Mouse (Mus musculus) myocyte (in vitro differentiated cells): ENCODE measurements at regions not wholly inside any gene's neighbourhood (a gene's known extent, or its start where the extent isn't known, plus 50 kb on each side); places are given as distances from the start of the nearest gene placed in this dataset.
"Not testable (repeated sequence)": the region's sequence is repeated elsewhere in the genome, so short reads cannot be mapped to it uniquely, and the experiment has no call there.

Experiments used
- H3K27me3 ChIP-seq: one replicate; pipeline ENCODE4 v1.6.1; 2011; ENCODE audit not compliant: control insufficient read depth, insufficient read depth, insufficient read length
- H3K36me3 ChIP-seq: one replicate; pipeline ENCODE4 v1.6.1; 2011; ENCODE audit not compliant: control insufficient read depth, insufficient read depth
- H3K4me2 ChIP-seq: one replicate; pipeline ENCODE4 v1.6.1; 2011; ENCODE audit warnings: low read depth, control low read depth
- H3K4me3 ChIP-seq: one replicate; pipeline ENCODE4 v1.5.1; 2011; ENCODE audit warnings: mild to moderate bottlenecking, control low read depth, moderate library complexity
- H3K79me2 ChIP-seq: one replicate; pipeline ENCODE4 v1.6.1; 2011; ENCODE audit not compliant: control insufficient read depth, insufficient read depth
- H3ac ChIP-seq: one replicate; pipeline ENCODE4 v1.6.1; 2011; ENCODE audit not compliant: control insufficient read depth, insufficient read length
- CEBPB ChIP-seq: IDR thresholded peaks from 2 replicates; pipeline ENCODE4 v1.6.1; 2011; ENCODE audit warnings: mild to moderate bottlenecking, moderate library complexity; ENCODE audit not compliant: poor library complexity, insufficient read depth, severe bottlenecking
- E2F4 ChIP-seq: IDR thresholded peaks from one replicate; pipeline ENCODE4 v1.6.1; 2011; ENCODE audit warnings: mild to moderate bottlenecking, control low read depth, moderate library complexity; ENCODE audit not compliant: insufficient read depth
- MAX ChIP-seq: IDR thresholded peaks from one replicate; pipeline ENCODE4 v1.6.1; 2011; ENCODE audit warnings: low read depth, mild to moderate bottlenecking, control low read depth
- MYOD1 ChIP-seq, 3 experiments: IDR thresholded peaks; one replicate each; pipeline ENCODE4 v1.6.1; 2011; ENCODE audit warnings: control low read depth in 2 of 3, low read depth in 2 of 3, mild to moderate bottlenecking in 2 of 3, moderate library complexity in 1 of 3; ENCODE audit not compliant: insufficient read length in 2 of 3, control insufficient read depth in 1 of 3
- MYOG ChIP-seq, 3 experiments: IDR thresholded peaks; one replicate each; pipeline ENCODE4 v1.6.1; 2011; ENCODE audit warnings: control low read depth in 2 of 3, low read depth in 2 of 3, mild to moderate bottlenecking in 2 of 3; ENCODE audit not compliant: insufficient read length in 2 of 3, control insufficient read depth in 1 of 3, insufficient read depth in 1 of 3
- POLR2A ChIP-seq: IDR thresholded peaks from one replicate; pipeline ENCODE4 v1.6.1; 2011; ENCODE audit warnings: low read depth, mild to moderate bottlenecking, control low read depth, moderate library complexity; ENCODE audit not compliant: insufficient read length
- POLR2AphosphoS2 ChIP-seq: IDR thresholded peaks from one replicate; pipeline ENCODE4 v1.6.1; 2011; ENCODE audit warnings: low read depth, control low read depth; ENCODE audit not compliant: insufficient read length
- REST ChIP-seq: IDR thresholded peaks from one replicate; pipeline ENCODE4 v1.6.1; 2011; ENCODE audit warnings: mild to moderate bottlenecking, control low read depth, moderate library complexity; ENCODE audit not compliant: insufficient read depth, insufficient read length
- SRF ChIP-seq: IDR thresholded peaks from one replicate; pipeline ENCODE4 v1.6.1; 2011; ENCODE audit warnings: low read depth; ENCODE audit not compliant: control insufficient read depth, insufficient read length
- TCF12 ChIP-seq: IDR thresholded peaks from one replicate; pipeline ENCODE4 v1.6.1; 2011; ENCODE audit warnings: mild to moderate bottlenecking, control low read depth; ENCODE audit not compliant: poor library complexity, insufficient read depth, severe bottlenecking
- TCF3 ChIP-seq: IDR thresholded peaks from one replicate; pipeline ENCODE4 v1.6.1; 2011; ENCODE audit warnings: low read depth, control low read depth; ENCODE audit not compliant: insufficient read length
- USF1 ChIP-seq: IDR thresholded peaks from one replicate; pipeline ENCODE4 v1.6.1; 2011; ENCODE audit warnings: low read depth, mild to moderate bottlenecking, control low read depth, moderate library complexity

- TF ChIP-seq REST = no peak
- Histone ChIP-seq H3K4me2 (no peak overlapping the region), H3K36me3 (no peaks in the 10 kb centered on the region), H3ac (no peak overlapping the region), H3K27me3 (no peaks in the 10 kb centered on the region), H3K79me2 (no peaks in the 10 kb centered on the region), H3K4me3 (no peak overlapping the region)
Observed at GRCm38 (mm10) chr13:5178996-5179395, 570.0 kb upstream of the Akr1e1 start.

- TF ChIP-seq TCF12 (no peak), REST (no peak), POLR2A (no peak), SRF (no peak), POLR2AphosphoS2 (no peak), USF1 (no peak), E2F4 (no peak), CEBPB (no peak)
- H3K79me2 ChIP-seq = no peaks in the 10 kb centered on the region
- H3K4me3 ChIP-seq = no peak overlapping the region
- H3K27me3 ChIP-seq = no peaks in the 10 kb centered on the region
- H3K4me2 ChIP-seq = no peak overlapping the region
- no peaks in the 10 kb centered on the region for H3K36me3 ChIP-seq
- H3ac ChIP-seq = no peak overlapping the region
Observed at GRCm38 (mm10) chr13:5179552-5179951, 570.6 kb upstream of the Akr1e1 start.

DNA sequence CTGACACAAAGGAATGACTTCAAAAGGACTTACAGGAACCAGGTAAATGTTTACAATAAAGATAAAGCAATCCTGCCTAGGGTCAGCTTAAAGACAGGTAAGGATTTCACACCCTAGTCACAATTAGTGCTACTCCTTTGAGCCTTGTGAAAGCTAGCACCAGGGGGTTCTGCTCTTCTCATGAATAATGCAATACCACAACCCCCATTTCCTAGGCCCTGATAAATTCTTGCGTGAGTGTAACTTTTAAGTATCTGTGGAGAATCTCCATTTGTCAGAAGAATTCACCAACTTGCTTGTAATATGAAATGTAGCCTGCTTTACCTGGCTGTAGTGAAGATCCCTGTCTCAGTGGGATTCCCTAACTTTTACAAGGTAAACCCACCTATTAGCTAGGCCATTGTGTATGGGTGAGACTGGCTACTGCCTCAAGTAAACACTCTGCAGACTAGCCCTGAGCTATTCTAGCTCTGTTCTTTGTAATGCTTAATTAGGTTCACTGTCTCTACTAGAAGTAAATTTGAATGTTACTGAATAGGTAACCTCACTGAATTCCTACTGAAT is 576.3 kb upstream of the Akr1e1 start:
- not testable (repeated sequence) for H3K36me3 ChIP-seq, H3ac ChIP-seq, H3K27me3 ChIP-seq, H3K79me2 ChIP-seq, H3K4me2 ChIP-seq, H3K4me3 ChIP-seq

DNA sequence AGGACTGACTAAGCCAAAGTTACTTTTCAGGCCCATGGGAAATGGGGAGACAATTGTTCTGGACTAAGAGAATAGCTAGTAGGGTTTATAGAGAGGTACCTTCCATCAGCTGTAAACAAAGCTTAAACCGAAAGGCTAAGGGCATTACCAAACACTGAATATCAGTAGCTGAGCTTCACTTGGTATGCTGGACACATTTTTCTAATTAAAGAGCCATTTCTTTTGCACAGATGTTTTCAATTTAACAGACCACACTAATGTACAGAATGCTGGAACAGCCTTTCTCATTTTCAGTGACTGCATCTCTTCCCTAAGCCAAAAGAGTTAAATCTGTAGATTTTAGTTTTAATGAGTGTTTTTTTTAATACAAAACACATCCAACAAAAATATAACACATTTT is 593.8 kb upstream of the Akr1e1 start:
- TF ChIP-seq MAX (no peak), CEBPB (no peak), REST (no peak), TCF12 (no peak), USF1 (no peak), TCF3 (no peak), POLR2AphosphoS2 (no peak), POLR2A (no peak), E2F4 (no peak), MYOD1 (IDR thresholded peaks at IDR 0.05; ENCODE audit: control insufficient read depth in 1 of 3, insufficient read length in 2 of 3, low read depth in 2 of 3) (no peak), SRF (no peak), MYOG (IDR thresholded peaks at IDR 0.05; ENCODE audit: control insufficient read depth in 1 of 3, insufficient read depth in 1 of 3, insufficient read length in 2 of 3, low read depth in 2 of 3) (no peak)
- H3K4me3 ChIP-seq = no peak overlapping the region
- no peaks in the 10 kb centered on the region for H3K27me3 ChIP-seq
- no peak overlapping the region for H3ac ChIP-seq
- no peak overlapping the region for H3K4me2 ChIP-seq
- no peaks in the 10 kb centered on the region for H3K79me2 ChIP-seq
- H3K36me3 ChIP-seq = no peaks in the 10 kb centered on the region

DNA sequence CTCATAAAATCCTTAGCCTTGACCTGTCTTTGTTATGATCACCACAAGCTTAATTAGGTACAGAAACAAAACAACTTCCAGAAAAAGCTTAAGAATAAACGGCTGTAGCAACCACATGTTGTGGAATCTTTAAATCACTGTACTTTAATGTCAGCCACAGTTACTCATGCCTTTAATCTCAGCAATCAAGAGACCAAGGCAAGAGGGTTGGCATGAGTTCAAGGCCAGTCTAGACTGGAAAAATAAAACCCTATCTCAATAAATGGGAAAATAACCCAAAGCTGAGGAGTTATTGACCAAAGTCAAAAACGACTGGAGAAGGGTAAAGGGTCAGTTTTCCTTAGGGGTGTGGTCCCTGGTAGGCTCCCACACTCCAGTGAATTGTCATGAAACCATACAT is 595.2 kb upstream of the Akr1e1 start:
- no peak overlapping the region for H3ac ChIP-seq
- no peak overlapping the region for H3K4me2 ChIP-seq
- no peaks in the 10 kb centered on the region for H3K27me3 ChIP-seq
- TF ChIP-seq CEBPB (no peak), TCF12 (no peak), MAX (no peak), USF1 (no peak), MYOD1 (IDR thresholded peaks at IDR 0.05; ENCODE audit: control insufficient read depth in 1 of 3, insufficient read length in 2 of 3, low read depth in 2 of 3) (no peak), SRF (no peak), POLR2A (no peak), REST (no peak), TCF3 (no peak), MYOG (IDR thresholded peaks at IDR 0.05; ENCODE audit: control insufficient read depth in 1 of 3, insufficient read depth in 1 of 3, insufficient read length in 2 of 3, low read depth in 2 of 3) (no peak), E2F4 (no peak)
- no peaks in the 10 kb centered on the region for H3K79me2 ChIP-seq
- no peaks in the 10 kb centered on the region for H3K36me3 ChIP-seq
- no peak overlapping the region for H3K4me3 ChIP-seq

DNA sequence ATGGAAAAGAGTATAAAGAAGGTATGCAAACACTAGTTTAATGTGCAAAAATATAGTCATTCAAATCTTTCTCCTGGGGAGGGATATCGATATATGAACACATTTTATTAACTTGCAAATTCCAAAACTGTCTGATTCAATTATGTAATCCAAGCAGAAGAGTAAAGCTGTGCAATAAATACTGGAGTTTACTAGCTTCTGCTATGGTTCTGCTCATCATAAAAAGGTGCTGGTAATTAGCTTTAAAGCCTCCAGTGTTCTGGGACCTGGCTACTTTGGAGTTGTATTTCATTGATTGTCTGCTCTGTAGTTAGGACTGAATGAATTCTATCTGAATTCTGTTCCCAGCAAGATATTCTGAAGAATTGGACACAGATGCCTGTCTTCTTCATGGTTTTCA is 602.7 kb upstream of the Akr1e1 start:
- no peaks in the 10 kb centered on the region for H3K36me3 ChIP-seq
- no peak overlapping the region for H3K4me3 ChIP-seq
- H3K79me2 ChIP-seq = no peaks in the 10 kb centered on the region
- H3ac ChIP-seq = no peak overlapping the region
- no peak for TF ChIP-seq POLR2AphosphoS2
- no peaks in the 10 kb centered on the region for H3K27me3 ChIP-seq
- no peak overlapping the region for H3K4me2 ChIP-seq
